Mouse (Mus musculus) stomach, embryonic 14.5 days (tissue): ENCODE results near the gene Rgs17. TPM values are rescaled to one million over a fixed set of nuclear protein-coding genes. Genes with fewer than 3 reads are reported as not detected.
A peak's percentile ranks its signal among the peaks of the same experiment; 100 is the strongest.

Experiments used
- ATAC-seq: fragments of 200-750 bp; cut with Nextera tagmentation; 2 replicates; pipeline ENCODE4 v1.8.0; 2017; ENCODE audit warnings: low read depth, moderate TSS enrichment; ENCODE audit not compliant: insufficient number of reproducible peaks, insufficient read depth, low FRiP score
- H3K27ac ChIP-seq: fragments of 300-500 bp; sonication (generic); 2 replicates; pipeline ENCODE4 v1.5.1; 2014; ENCODE audit warnings: mild to moderate bottlenecking, low read length, moderate library complexity, mixed read lengths
- H3K27me3 ChIP-seq: fragments of 300-500 bp; sonication (generic); 2 replicates; pipeline ENCODE4 v1.6.1; 2014; ENCODE audit warnings: low read length, control low read depth, mixed read lengths; ENCODE audit not compliant: control insufficient read depth, insufficient read depth
- H3K36me3 ChIP-seq: fragments of 300-500 bp; sonication (generic); 2 replicates; pipeline ENCODE4 v1.6.1; 2014; ENCODE audit warnings: mild to moderate bottlenecking, control low read depth, low read length, moderate library complexity, mixed read lengths; ENCODE audit not compliant: control insufficient read depth, insufficient read depth
- H3K4me1 ChIP-seq: fragments of 300-500 bp; sonication (generic); 2 replicates; pipeline ENCODE4 v1.6.1; 2014; ENCODE audit warnings: low read length, control low read depth, mixed read lengths; ENCODE audit not compliant: control insufficient read depth, insufficient read depth
- H3K4me2 ChIP-seq: fragments of 300-500 bp; sonication (generic); replicated peaks from 2 replicates; pipeline ENCODE4 v1.6.1; 2014; ENCODE audit warnings: low read depth, low read length, control low read depth
- H3K4me3 ChIP-seq: fragments of 300-500 bp; sonication (generic); 2 replicates; pipeline ENCODE4 v1.5.1; 2014; ENCODE audit warnings: low read depth, low read length, control low read depth
- H3K9ac ChIP-seq: fragments of 300-500 bp; sonication (generic); replicated peaks from 2 replicates; pipeline ENCODE4 v1.6.1; 2014; ENCODE audit warnings: low read depth, mild to moderate bottlenecking, control low read depth, low read length, moderate library complexity, mixed read lengths
- H3K9me3 ChIP-seq: fragments of 300-500 bp; sonication (generic); 2 replicates; pipeline ENCODE4 v1.6.1; 2016; ENCODE audit warnings: low read depth, low read length, control low read depth; ENCODE audit not compliant: control insufficient read depth
- WGBS: fragments of 180-500 bp; shearing (Covaris S2); extraction: QIAGEN DNeasy Blood & Tissue Kit; methylation state at CpG from one replicate; pipeline ENCODE4 v1.1.7; 2014; 5-methylcytosine and 5-hydroxymethylcytosine counted together
- polyA plus RNA-seq: library from polyadenylated mRNA; unstranded; fragments of >200 nt; fragmentation: Nextera tagmentation; extraction: Ambion mirVana; gene quantifications from 2 replicates; pipeline ENCODE4 v1.2.1, GENCODE M21; 2014

Rgs17 gene
- polyA plus RNA-seq, 1 experiment from 2014 or later: 7.1 TPM

DNA sequence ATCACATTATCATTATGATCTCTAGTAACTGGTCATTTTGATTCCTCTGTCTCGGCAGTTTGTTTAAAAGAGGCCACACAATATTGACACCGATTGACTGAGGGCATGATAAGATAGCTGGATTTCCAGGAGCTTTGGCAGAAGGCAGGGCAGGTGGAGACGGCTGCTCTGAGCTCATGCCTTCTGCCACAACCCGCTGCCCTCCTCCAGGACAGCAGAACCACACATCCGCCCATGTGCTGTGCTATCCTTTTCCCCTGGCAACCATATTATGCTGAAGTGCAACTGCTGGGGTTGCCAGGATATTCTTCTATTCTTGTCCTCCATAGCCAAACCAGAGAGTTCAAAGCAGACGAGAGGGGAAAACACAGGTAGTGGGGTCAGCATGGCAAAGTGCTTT is 21.5 kb downstream of the Rgs17 start:
- H3K36me3 ChIP-seq: no peaks in the 10 kb centered on the region
- H3K4me3 ChIP-seq: no peak overlapping the region
- 40% methylated on average over 6 of the region's 6 CpGs for WGBS
- no peak overlapping the region for H3K27ac ChIP-seq
- H3K4me2 ChIP-seq: no peak overlapping the region
- H3K4me1 ChIP-seq: peaks cover 6% of the 10 kb centered on the region
- H3K27me3 ChIP-seq: no peaks in the 10 kb centered on the region
- no peak overlapping the region for H3K9ac ChIP-seq
- ATAC-seq: no peak
- no peaks in the 10 kb centered on the region for H3K9me3 ChIP-seq

- Histone ChIP-seq H3K4me3 (no peak overlapping the region), H3K9ac (no peak overlapping the region), H3K4me2 (no peak overlapping the region), H3K27ac (no peak overlapping the region), H3K27me3 (no peaks in the 10 kb centered on the region), H3K36me3 (no peaks in the 10 kb centered on the region), H3K9me3 (no peaks in the 10 kb centered on the region), H3K4me1 (no peaks in the 10 kb centered on the region)
- WGBS: 61% methylated on average over 3 of the region's 3 CpGs
- no peak for ATAC-seq
Measured at GRCm38 (mm10) chr10:5877106-5877505, 45.1 kb downstream of the Rgs17 start.

DNA sequence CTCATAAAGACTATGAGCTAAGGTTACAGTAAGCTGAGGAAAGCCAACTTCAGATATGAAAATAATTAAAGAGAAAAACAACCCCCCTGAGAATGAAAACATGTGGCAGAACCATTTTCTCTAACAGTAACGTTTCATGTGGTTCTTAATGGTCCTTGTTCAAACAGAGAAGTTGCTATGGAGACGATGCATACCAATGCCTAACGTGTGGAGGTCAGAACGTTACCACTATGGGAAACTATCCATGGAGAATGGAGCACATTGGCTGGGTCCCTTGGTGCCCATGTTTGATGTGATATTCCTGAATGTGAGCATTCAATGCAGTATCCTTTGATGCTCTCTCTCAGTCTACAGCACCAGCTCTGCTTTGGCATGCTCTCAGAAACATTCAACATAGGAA is 51.1 kb downstream of the Rgs17 start:
- H3K4me3 ChIP-seq: no peak overlapping the region
- no peaks in the 10 kb centered on the region for H3K36me3 ChIP-seq
- no peak overlapping the region for H3K9ac ChIP-seq
- H3K9me3 ChIP-seq: no peaks in the 10 kb centered on the region
- H3K27ac ChIP-seq: no peak overlapping the region
- WGBS: 47% methylated on average over 4 of the region's 4 CpGs
- no peaks in the 10 kb centered on the region for H3K4me1 ChIP-seq
- no peak for ATAC-seq
- H3K4me2 ChIP-seq: no peak overlapping the region
- H3K27me3 ChIP-seq: no peaks in the 10 kb centered on the region

DNA sequence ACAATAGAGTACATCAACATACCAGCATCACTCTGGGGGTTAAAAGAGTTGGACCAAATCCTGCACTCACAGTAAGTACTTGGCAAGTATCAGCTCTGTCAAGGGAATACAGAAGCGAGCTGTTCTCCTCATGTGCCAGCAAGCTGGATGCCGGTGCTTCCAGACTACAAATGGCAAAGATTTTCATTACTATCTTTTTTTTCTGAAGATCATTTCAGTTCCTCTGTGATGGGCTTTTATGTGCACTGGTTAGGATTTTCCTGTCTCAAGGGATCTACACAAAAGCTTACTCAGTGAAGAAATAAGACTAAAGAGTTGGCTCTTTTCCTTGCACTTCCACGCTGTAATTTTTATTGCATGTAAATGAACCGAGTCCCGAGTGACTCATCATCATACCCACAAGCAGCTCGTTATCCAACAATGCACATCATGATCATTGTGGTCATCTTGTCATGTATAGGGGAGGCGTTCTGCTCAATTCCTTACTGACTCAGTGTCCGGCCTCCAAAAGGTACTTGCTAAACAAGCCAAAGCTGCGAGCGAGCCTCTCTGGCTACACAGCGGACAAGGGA is 54.1 kb downstream of the Rgs17 start:
- Histone ChIP-seq H3K27ac (no peak overlapping the region), H3K9ac (no peak overlapping the region), H3K36me3 (no peaks in the 10 kb centered on the region), H3K4me1 (no peaks in the 10 kb centered on the region), H3K4me3 (no peak overlapping the region), H3K9me3 (no peaks in the 10 kb centered on the region), H3K27me3 (no peaks in the 10 kb centered on the region), H3K4me2 (no peak overlapping the region)
- no peak for ATAC-seq
- 79% methylated on average over 11 of the region's 11 CpGs for WGBS

- Histone ChIP-seq H3K9me3 (no peaks in the 10 kb centered on the region), H3K4me3 (no peak overlapping the region), H3K4me2 (no peak overlapping the region), H3K27me3 (no peaks in the 10 kb centered on the region), H3K9ac (no peak overlapping the region), H3K27ac (no peak overlapping the region), H3K4me1 (no peaks in the 10 kb centered on the region), H3K36me3 (no peaks in the 10 kb centered on the region)
- WGBS: 56% methylated on average over 2 of the region's 2 CpGs
- no peak for ATAC-seq
Measured at GRCm38 (mm10) chr10:5865996-5866395, 56.2 kb downstream of the Rgs17 start.

GRCm38 (mm10) chr10:5862669-5863068 is 59.5 kb downstream of the Rgs17 start:
- no peaks in the 10 kb centered on the region for H3K36me3 ChIP-seq
- no peak overlapping the region for H3K9ac ChIP-seq
- WGBS: 97% methylated on average over 3 of the region's 3 CpGs
- no peak for ATAC-seq
- no peak overlapping the region for H3K27ac ChIP-seq
- no peaks in the 10 kb centered on the region for H3K27me3 ChIP-seq
- H3K4me2 ChIP-seq: no peak overlapping the region
- no peaks in the 10 kb centered on the region for H3K9me3 ChIP-seq
- no peak overlapping the region for H3K4me3 ChIP-seq
- H3K4me1 ChIP-seq: no peaks in the 10 kb centered on the region

DNA sequence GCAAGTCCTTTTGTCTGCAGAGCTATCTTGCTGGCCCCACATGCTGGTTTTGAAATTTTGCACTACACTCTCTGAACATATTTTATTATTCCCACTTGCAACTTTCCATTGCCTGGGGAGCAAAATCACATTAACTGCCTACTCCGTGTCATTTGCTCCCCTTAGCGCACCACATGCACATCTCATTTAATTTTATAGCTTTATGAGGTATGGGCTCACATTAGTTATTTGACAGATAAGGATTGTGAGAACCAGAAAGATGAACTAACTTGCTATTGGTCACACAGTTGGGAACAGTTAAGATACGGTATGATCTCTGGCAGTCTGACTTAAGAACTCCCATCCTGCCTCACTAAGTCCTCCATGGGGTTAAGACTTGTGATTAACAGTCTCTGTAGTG is 61.4 kb downstream of the Rgs17 start:
- WGBS: 90% methylated on average over 3 of the region's 3 CpGs
- H3K4me1 ChIP-seq: no peaks in the 10 kb centered on the region
- H3K4me2 ChIP-seq: no peak overlapping the region
- H3K4me3 ChIP-seq: no peak overlapping the region
- no peak overlapping the region for H3K27ac ChIP-seq
- no peak overlapping the region for H3K9ac ChIP-seq
- no peaks in the 10 kb centered on the region for H3K36me3 ChIP-seq
- ATAC-seq: no peak
- no peaks in the 10 kb centered on the region for H3K27me3 ChIP-seq
- H3K9me3 ChIP-seq: no peaks in the 10 kb centered on the region

DNA sequence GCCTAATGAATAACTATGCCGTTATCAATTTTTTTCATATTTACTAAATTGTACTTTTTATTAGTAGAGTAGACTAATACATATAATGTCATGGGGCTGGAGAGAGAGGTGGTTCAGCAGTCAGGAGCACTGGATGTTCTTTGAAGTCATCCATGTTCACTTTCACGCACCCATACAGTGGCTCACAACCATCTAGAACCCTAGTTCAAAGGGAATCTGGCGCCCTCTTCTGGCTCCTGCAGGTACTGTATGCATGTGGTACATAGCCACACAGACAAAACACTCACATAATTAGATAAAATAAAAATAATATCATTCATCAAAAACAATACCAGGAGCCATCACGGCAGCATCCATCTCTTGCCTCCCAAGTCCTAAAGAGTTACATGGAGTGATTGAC is 62.5 kb downstream of the Rgs17 start:
- Histone ChIP-seq H3K9ac (no peak overlapping the region), H3K27ac (no peak overlapping the region), H3K36me3 (no peaks in the 10 kb centered on the region), H3K4me2 (no peak overlapping the region), H3K9me3 (no peaks in the 10 kb centered on the region), H3K4me3 (no peak overlapping the region), H3K4me1 (no peaks in the 10 kb centered on the region), H3K27me3 (no peaks in the 10 kb centered on the region)
- no peak for ATAC-seq
- WGBS: 83% methylated on average over 4 of the region's 4 CpGs

DNA sequence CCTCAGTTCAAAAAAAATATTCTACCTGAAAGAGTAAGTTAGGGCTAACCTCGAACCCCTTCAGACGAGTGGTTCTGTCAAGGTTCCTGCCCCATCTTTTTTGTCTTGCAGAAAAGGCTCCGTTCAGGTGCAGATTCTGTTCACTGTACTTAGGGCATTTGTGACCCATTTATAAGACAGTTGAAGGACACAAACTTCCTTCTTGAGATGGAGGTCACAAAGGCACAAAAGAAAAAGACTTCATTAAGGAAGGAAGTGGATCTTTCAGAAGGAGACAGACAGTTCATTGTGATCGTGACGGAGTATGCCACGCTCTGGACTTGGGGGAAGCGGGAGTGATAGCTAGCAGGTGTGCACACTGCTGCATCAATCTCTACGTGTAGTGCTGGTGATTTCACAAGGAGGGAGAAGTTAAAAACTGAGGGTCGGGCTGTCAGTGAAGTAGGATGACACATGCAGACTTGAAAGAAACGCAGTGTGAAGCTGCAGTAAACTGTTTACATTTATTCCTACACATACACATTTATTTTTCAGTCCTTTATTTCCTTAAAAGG is 64.1 kb downstream of the Rgs17 start:
- no peak overlapping the region for H3K9ac ChIP-seq
- H3K27me3 ChIP-seq: no peaks in the 10 kb centered on the region
- no peaks in the 10 kb centered on the region for H3K36me3 ChIP-seq
- no peak overlapping the region for H3K4me3 ChIP-seq
- H3K4me2 ChIP-seq: no peak overlapping the region; the same call in 1 of the 2 replicates
- no peaks in the 10 kb centered on the region for H3K9me3 ChIP-seq
- 37% methylated on average over 10 of the region's 10 CpGs for WGBS
- ATAC-seq: 0 out of 2 replicates have a peak, but pooled peaks have one; percentile 56
- H3K27ac ChIP-seq: no peak overlapping the region
- H3K4me1 ChIP-seq: no peaks in the 10 kb centered on the region
